Mouse (Mus musculus) bone marrow macrophage, adult 2 months (primary cell): ENCODE data around the gene Themis.

Source experiments
- CTCF ChIP-seq: IDR thresholded peaks from 2 replicates; pipeline ENCODE4 v1.5.1; 2012; ENCODE audit warnings: low read depth, mild to moderate bottlenecking, low read length, moderate library complexity
- POLR2A ChIP-seq: IDR thresholded peaks from 2 replicates; pipeline ENCODE4 v1.6.1; 2012; ENCODE audit warnings: mild to moderate bottlenecking, low read depth, low read length, borderline replicate concordance

- TF ChIP-seq POLR2A (no peak), CTCF (no peak)
These were observed 62.0 kb downstream of the Themis start for GRCm38 (mm10) chr10:28730122-28730521.
